Mouse (Mus musculus) heart, postnatal 0 days (tissue): ENCODE measurements at regions not wholly inside any gene's neighbourhood (a gene's known extent, or its start where the extent isn't known, plus 50 kb on each side); places are given as distances from the start of the nearest gene placed in this dataset.

Experiments used
- CTCF ChIP-seq: IDR thresholded peaks from 2 replicates; pipeline ENCODE4 v1.5.1; 2016; ENCODE audit warnings: antibody characterized with exemption, control low read depth, low read depth
- EP300 ChIP-seq: IDR thresholded peaks from 2 replicates; pipeline ENCODE4 v1.6.1; 2016; ENCODE audit warnings: antibody characterized with exemption, low read depth

GRCm38 (mm10) chr14:74553636-74554035, 87.0 kb upstream of the Htr2a start:
- TF ChIP-seq EP300 (peak; percentile 32; the same call in 1 of the 2 replicates), CTCF (no peak)
